Mouse (Mus musculus) Muller cell, postnatal 12 days (primary cell): Measurements from ENCODE around the gene Mcm5.
A peak's percentile ranks its signal among the peaks of the same experiment; 100 is the strongest.

ENCODE experiments used
- DNase-seq: peaks from one replicate; pipeline ENCODE4 v3.0.0-alpha.2; 2015; ENCODE audit errors: inconsistent ontology term

Gene Mcm5

GRCm38 (mm10) chr8:75093399-75094156, 15.8 kb upstream of the Mcm5 start, which contains the start of gene Hmox1:
Gene Hmox1, plus strand, starts transcription at chr8:75093621.
- DNase-seq, result peak; percentile 95

DNA sequence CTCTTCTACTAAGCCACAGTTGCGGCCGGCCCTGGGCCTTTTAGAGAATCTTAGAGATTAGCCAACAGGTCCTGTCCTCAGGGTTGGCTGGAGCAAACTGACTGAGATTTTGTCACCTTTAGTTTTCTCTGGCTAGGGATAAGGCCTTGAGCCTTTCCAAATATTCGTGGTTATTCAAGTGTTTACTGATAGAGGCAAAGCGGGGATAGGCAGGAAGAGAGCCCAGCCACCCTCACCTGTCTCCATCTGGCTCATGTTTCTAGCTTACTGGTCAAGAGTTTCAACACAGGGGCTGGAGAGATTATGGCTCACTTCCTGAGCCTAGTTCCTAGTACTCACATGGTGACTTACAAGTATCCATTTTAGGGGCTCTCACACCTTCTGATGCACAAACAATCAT, 6.4 kb upstream of the Mcm5 start:
- DNase-seq, result no peak

GRCm38 (mm10) chr8:75103376-75103878, 5.9 kb upstream of the Mcm5 start:
- DNase-seq, result peak; percentile 7

- DNase-seq, result peak; percentile 79
Measured at GRCm38 (mm10) chr8:75108527-75109235, 688 bp upstream of the Mcm5 start.

GRCm38 (mm10) chr8:75110093-75110492, 724 bp downstream of the Mcm5 start:
- no peak for DNase-seq

GRCm38 (mm10) chr8:75118505-75118904, 9.1 kb downstream of the Mcm5 start:
- DNase-seq, result no peak

GRCm38 (mm10) chr8:75119287-75119686, 9.9 kb downstream of the Mcm5 start:
- no peak for DNase-seq

DNA sequence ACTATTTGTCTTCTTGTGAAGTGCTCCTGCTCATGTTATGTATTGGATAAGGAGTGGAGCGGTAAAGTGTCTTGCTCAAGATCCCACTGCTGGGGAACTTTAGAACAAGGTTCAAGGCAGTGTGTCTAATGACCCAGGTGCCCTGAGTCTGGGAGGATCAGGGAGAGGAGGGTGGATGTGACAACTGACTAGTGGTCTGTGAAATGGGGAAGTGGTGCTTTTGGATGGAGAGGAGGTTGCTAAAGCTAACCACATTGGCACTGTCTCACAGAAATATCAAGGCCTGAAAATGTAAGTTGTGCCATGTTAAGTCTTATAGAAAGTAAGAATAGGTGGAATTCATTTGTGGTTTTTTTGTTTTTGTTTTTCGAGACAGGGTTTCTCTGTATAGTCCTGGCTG, 10.4 kb downstream of the Mcm5 start:
- no peak for DNase-seq

- no peak for DNase-seq
Measured at GRCm38 (mm10) chr8:75127406-75127805, 18.0 kb downstream of the Mcm5 start.

- peak; percentile 27 for DNase-seq
Measured at GRCm38 (mm10) chr8:75132485-75132884, 23.1 kb downstream of the Mcm5 start.

GRCm38 (mm10) chr8:75133399-75133798, 24.0 kb downstream of the Mcm5 start:
- DNase-seq, result no peak

- peak; percentile 48 for DNase-seq
Measured at GRCm38 (mm10) chr8:75134603-75135391, 25.4 kb downstream of the Mcm5 start.

DNA sequence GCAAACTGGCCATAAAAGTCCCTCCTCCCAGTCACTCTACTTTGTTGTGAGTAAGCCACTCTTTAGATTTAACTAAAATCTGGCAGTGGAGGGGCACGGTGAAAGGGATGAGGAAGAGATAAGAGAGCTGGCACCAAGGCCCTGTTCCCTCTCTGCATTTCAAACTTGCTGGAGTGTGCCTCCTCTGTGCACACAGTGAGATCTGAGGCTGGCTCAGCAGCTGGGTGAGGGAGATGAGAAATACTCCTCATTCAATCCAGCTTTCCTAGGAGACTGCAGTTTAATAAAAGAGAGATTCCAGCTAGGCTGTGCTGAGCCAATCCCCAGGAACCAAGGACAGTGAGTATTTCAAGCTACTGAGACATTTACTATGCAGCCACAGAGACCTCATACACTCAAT, 26.4 kb downstream of the Mcm5 start:
- DNase-seq, result no peak

DNA sequence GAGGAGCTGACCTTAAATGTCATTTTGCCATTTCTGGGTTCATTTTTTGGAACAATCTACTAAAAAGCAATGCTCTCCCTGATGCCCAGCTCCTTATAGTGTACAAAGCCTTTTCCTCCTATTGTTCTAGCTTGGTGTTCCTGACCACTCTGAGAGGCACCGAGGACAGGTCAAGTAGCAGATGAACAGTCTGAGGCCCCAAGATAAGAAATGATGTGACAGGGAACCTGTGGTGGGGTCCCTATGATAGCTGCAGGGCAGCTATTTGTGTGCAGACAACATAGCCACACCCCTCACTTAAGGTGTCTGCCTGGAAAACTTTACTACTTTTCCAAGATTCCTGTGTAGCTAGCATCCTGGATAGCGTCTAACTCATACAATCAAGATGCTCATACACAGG, 26.9 kb downstream of the Mcm5 start:
- DNase-seq, result no peak

GRCm38 (mm10) chr8:75137536-75137935, 28.2 kb downstream of the Mcm5 start:
- DNase-seq, result no peak

- no peak for DNase-seq
Measured at GRCm38 (mm10) chr8:75150911-75151610, 41.7 kb downstream of the Mcm5 start.

- DNase-seq, result no peak
Measured at GRCm38 (mm10) chr8:75151743-75152142, 42.4 kb downstream of the Mcm5 start.

- no peak for DNase-seq
Measured at GRCm38 (mm10) chr8:75152505-75153082, 43.2 kb downstream of the Mcm5 start.

- no peak for DNase-seq
Measured at GRCm38 (mm10) chr8:75154855-75155478, 45.6 kb downstream of the Mcm5 start.

GRCm38 (mm10) chr8:75155740-75156322, 46.5 kb downstream of the Mcm5 start:
- no peak for DNase-seq
